Mouse (Mus musculus): ENCODE measurements around the gene Tada2b. TPM values are rescaled to one million over a fixed set of nuclear protein-coding genes. Genes with fewer than 3 reads are reported as not detected.

Gene Tada2b
- polyA plus RNA-seq, 1 experiment from 2014 or later = 1.0 TPM

DNA sequence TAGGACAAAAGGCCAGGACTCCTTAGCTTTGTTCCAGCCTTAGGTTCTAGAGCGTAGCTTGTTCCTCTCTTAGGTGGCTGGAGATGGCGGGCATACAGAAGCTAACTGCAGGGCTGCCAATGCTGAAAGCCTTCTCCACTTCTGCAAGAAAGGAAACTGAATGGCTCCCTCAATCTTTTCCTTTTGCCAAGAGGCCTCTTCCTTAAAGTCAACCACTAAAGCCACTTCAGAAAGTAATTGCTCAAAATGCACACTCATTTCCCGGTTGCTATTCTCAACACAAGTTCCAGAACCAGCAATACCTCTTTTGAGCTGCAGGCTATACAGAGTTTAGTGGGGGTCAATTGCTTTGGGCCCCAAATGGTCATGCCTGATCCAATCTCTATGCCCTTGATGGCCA, 6.6 kb downstream of the Tada2b start:
- no peaks in the 10 kb centered on the region for H3K27me3 ChIP-seq (ENCODE audit: control insufficient read depth, insufficient read depth, low read depth, low read length)
- H3K27ac ChIP-seq (ENCODE audit: low read length) = no peak overlapping the region
- H3K4me1 ChIP-seq (ENCODE audit: control insufficient read depth, low read depth, low read length) = peaks cover 26% of the 10 kb centered on the region
- 39% methylated on average over 3 of the region's 3 CpGs for WGBS (ENCODE audit: insufficient replicate concordance)
- peaks cover 10% of the 10 kb centered on the region for H3K36me3 ChIP-seq (ENCODE audit: control insufficient read depth, insufficient read depth)
- H3K9ac ChIP-seq (ENCODE audit: low read depth, low read length) = no peak overlapping the region
- H3K9me3 ChIP-seq (replicated peaks; ENCODE audit: control insufficient read depth, low read length) = no peaks in the 10 kb centered on the region
- no peak overlapping the region for H3K4me2 ChIP-seq (ENCODE audit: low read depth, low read length)
- ATAC-seq (ENCODE audit: low read depth) = no peak
- H3K4me3 ChIP-seq (ENCODE audit: low read depth, low read length) = no peak overlapping the region

DNA sequence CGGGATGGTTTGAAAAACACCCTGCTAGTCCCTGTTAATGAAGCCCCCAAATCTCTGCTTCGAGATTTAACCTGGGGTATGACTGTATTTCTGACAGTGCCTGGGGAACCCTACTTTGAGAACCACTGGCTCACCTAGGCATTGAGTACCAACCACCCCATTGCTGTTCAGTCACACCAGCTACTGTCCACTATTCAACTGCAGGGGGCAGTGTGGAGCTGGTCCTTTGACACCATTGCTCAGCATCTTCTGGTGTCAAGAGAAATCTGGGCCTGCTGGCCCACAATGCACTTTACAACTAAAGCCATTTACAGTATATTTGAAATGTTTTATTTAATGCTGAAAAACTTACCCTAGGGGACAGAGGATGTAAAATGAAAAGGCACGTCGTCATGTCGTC, 9.8 kb downstream of the Tada2b start:
- no peak overlapping the region for H3K4me2 ChIP-seq (ENCODE audit: low read depth, low read length)
- peak; percentile 48; the same call in 1 of the 2 replicates for ATAC-seq (ENCODE audit: low read depth)
- peaks cover 10% of the 10 kb centered on the region for H3K4me1 ChIP-seq (ENCODE audit: control insufficient read depth, low read depth, low read length)
- WGBS (ENCODE audit: insufficient replicate concordance) = 81% methylated on average over 5 of the region's 5 CpGs
- no peaks in the 10 kb centered on the region for H3K27me3 ChIP-seq (ENCODE audit: control insufficient read depth, insufficient read depth, low read depth, low read length)
- no peaks in the 10 kb centered on the region for H3K9me3 ChIP-seq (replicated peaks; ENCODE audit: control insufficient read depth, low read length)
- H3K36me3 ChIP-seq (ENCODE audit: control insufficient read depth, insufficient read depth) = peaks cover 39% of the 10 kb centered on the region
- H3K4me3 ChIP-seq (ENCODE audit: low read depth, low read length) = no peak overlapping the region
- no peak overlapping the region for H3K27ac ChIP-seq (ENCODE audit: low read length)
- H3K9ac ChIP-seq (ENCODE audit: low read depth, low read length) = no peak overlapping the region

DNA sequence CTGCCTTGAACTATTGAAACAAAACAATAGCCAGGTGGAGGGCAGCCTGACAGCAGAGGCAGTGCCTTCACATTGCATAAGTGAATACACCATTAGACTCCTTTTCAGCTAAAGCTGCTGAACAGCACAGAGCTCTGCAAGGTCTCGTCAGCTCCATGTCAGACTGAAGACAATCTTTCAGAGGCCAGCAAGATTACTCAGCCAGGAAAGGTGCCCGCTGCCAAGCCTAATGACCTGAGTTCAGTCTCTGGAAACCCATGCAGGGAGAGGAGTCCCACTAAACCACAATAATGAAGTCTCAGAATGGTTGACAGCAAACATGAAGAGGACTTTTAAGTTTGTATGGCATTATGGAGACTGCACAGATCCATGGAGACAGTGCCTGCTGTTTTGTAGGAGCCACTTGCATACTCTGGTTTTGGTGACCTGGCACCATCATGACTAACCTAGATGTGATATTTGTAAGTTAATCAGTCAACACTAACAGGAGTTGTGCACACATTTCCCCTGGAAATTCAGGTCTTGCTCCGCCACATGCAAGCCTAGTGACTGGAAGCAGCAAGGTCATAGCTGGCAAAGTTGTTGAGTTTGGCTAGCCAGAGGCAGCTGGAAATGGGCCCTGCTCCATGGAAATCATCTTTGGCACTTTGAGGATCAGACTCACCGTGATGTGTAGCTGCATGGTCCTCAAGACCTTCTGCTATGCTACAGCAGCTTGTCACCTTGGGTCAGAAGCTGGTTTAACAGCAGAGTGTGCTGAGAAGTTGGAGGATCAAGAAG, 11.0 kb downstream of the Tada2b start:
- 78% methylated on average over 4 of the region's 4 CpGs for WGBS (ENCODE audit: insufficient replicate concordance)
- H3K36me3 ChIP-seq (ENCODE audit: control insufficient read depth, insufficient read depth) = peaks cover 40% of the 10 kb centered on the region

DNA sequence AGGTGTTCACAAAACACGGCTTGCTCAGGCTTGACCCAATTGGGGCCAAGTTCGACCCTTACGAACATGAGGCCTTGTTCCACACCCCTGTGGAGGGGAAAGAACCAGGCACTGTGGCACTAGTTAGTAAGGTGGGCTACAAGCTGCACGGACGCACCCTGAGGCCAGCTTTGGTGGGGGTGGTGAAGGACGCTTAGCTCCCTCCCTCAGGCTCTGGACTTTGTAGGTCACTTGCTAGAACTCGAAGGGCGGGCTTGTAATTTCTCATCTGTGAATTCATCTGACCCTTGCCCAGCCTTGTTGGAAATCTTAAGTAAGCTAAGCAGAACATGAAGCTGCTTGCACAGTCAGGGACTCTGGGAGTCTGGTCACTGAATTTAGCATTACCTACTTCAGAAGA, 12.9 kb downstream of the Tada2b start:
- H3K36me3 ChIP-seq (ENCODE audit: control insufficient read depth, insufficient read depth) = peaks cover 40% of the 10 kb centered on the region
- no peak overlapping the region for H3K4me3 ChIP-seq (ENCODE audit: low read depth, low read length)
- 84% methylated on average over 8 of the region's 8 CpGs for WGBS (ENCODE audit: insufficient replicate concordance)
- H3K4me1 ChIP-seq (ENCODE audit: control insufficient read depth, low read depth, low read length) = peaks cover 6% of the 10 kb centered on the region
- H3K27ac ChIP-seq (ENCODE audit: low read length) = no peak overlapping the region
- no peak overlapping the region for H3K9ac ChIP-seq (ENCODE audit: low read depth, low read length)
- no peak overlapping the region for H3K4me2 ChIP-seq (ENCODE audit: low read depth, low read length)
- no peaks in the 10 kb centered on the region for H3K9me3 ChIP-seq (replicated peaks; ENCODE audit: control insufficient read depth, low read length)
- ATAC-seq (ENCODE audit: low read depth) = no peak
- H3K27me3 ChIP-seq (ENCODE audit: control insufficient read depth, insufficient read depth, low read depth, low read length) = no peaks in the 10 kb centered on the region

More for the DNA sequence above, 11.0 kb downstream of the Tada2b start:
- H3K4me1 ChIP-seq (ENCODE audit: control insufficient read depth, low read depth, low read length) = peaks cover 3% of the 10 kb centered on the region; the same call in 1 of the 2 replicates
- H3K4me3 ChIP-seq (ENCODE audit: low read depth, low read length) = no peak overlapping the region
- H3K27me3 ChIP-seq (ENCODE audit: control insufficient read depth, insufficient read depth, low read depth, low read length) = no peaks in the 10 kb centered on the region
- no peak for ATAC-seq (ENCODE audit: low read depth)
- no peak overlapping the region for H3K9ac ChIP-seq (ENCODE audit: low read depth, low read length)
- no peak overlapping the region for H3K4me2 ChIP-seq (ENCODE audit: low read depth, low read length)
- H3K27ac ChIP-seq (ENCODE audit: low read length) = no peak overlapping the region
- no peaks in the 10 kb centered on the region for H3K9me3 ChIP-seq (replicated peaks; ENCODE audit: control insufficient read depth, low read length)

DNA sequence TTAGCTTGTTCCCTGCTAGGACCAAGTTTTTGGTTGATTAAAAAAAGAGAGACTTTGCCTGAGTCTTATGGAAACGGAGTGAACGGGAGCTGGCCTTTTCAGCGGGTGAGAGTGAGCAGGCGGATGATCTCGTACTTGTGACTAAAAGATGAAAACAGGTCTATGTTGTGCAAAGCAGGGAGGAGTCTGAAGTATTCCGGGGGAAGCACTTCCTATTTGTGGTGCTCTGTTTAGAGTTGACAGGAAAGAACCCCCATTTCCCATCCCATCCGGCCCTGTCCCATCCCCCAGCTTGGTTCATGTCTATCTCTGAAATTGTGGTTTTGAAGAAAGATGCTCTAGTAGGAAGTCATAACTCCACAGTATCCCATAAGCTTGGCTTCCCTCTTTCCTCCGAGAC, 18.2 kb downstream of the Tada2b start:
- H3K36me3 ChIP-seq (ENCODE audit: control insufficient read depth, insufficient read depth) = peaks cover 14% of the 10 kb centered on the region
- H3K9ac ChIP-seq (ENCODE audit: low read depth, low read length) = peak overlapping the region; percentile 90
- H3K4me3 ChIP-seq (ENCODE audit: low read depth, low read length) = peak overlapping the region; percentile 94
- H3K4me1 ChIP-seq (ENCODE audit: control insufficient read depth, low read depth, low read length) = peaks cover 23% of the 10 kb centered on the region
- ATAC-seq (ENCODE audit: low read depth) = no peak
- peak overlapping the region; percentile 83 for H3K27ac ChIP-seq (ENCODE audit: low read length)
- no peaks in the 10 kb centered on the region for H3K9me3 ChIP-seq (replicated peaks; ENCODE audit: control insufficient read depth, low read length)
- no peaks in the 10 kb centered on the region for H3K27me3 ChIP-seq (ENCODE audit: control insufficient read depth, insufficient read depth, low read depth, low read length)
- WGBS (ENCODE audit: insufficient replicate concordance) = 3% methylated on average over 8 of the region's 8 CpGs
- H3K4me2 ChIP-seq (ENCODE audit: low read depth, low read length) = peak overlapping the region; percentile 97

DNA sequence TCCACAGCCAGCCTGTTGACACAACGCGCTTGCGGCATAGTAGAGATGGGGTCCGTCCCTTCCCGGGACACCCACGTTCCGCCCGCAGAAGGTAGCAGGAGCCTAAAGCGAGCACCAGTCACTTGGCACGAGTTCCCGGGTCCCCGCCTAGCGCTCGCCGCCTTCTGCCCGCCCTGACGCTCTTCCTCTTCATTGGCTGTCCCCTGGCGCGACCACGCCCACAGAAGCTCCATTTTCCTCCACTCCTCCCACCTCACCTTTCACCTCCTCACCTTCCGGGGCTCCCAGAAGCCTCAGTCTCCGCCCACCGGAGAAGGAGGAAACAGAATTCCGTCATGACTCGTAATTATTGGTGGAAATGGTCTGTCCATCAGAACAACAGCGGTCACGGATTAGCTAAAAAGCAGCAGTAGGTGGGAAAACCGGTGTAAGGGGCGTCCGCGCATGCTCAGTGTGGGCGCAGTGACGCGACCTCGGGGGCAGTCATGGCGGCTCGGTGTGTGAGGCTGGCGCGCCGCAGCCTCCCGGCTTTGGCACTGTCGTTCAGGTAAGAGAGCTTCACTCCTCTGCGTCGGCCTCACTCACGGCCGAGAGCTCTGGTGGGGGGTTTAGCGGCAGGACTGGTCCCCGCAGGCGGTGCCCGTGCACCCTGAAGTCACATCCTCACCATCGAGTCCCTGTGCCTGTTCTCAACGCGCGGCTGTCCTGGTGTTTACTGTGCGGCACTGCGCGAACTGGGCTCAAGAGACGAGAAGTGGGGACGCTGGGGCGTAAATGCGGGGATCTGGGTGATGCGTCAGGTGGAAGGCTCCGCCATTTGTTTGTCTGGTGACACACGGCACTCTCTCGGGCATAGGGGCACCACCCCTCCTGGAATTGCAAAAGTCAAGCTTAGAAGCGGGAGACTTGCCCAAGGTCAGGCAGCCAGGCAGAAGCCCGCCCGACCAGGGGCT, 19.1 kb downstream of the Tada2b start, which contains the start of gene Grpel1:
Grpel1 (plus strand) TSS at position 290 of the 953 bp plus-strand sequence.
- Histone ChIP-seq H3K27ac (ENCODE audit: low read length) (peak within 1 kb of the TSS; percentile 83), H3K4me1 (ENCODE audit: control insufficient read depth, low read depth, low read length) (peaks cover 23% of the 10 kb centered on the region), H3K27me3 (ENCODE audit: control insufficient read depth, insufficient read depth, low read depth, low read length) (no peaks in the 10 kb centered on the region), H3K9ac (ENCODE audit: low read depth, low read length) (peak within 1 kb of the TSS; percentile 90), H3K4me3 (ENCODE audit: low read depth, low read length) (peak within 1 kb of the TSS; percentile 94), H3K36me3 (ENCODE audit: control insufficient read depth, insufficient read depth) (peaks cover 8% of the 10 kb centered on the region), H3K4me2 (ENCODE audit: low read depth, low read length) (peak within 1 kb of the TSS; percentile 97), H3K9me3 (replicated peaks; ENCODE audit: control insufficient read depth, low read length) (no peaks in the 10 kb centered on the region)
- ATAC-seq (ENCODE audit: low read depth) = peak; percentile 96
- WGBS (ENCODE audit: insufficient replicate concordance) = under 1% methylated on average over 68 of the region's 68 CpGs

DNA sequence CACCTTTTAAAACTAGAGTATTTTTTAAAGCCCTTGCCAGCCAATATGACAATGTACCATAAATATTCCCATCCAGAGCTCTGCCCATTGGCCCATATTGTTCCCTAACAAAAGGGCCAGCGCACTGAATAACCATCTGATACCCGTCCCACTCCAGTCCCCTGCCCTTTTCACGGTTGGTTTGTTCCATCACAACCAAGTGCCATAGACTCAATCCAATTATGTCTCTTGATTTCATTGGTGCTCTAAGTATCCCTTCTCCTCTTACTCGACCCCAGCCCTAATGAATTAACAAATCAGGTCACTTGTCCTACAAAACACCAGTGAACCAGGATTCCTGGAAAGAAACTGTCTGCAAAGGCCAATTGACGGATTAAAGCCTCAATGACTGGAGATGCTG, 20.7 kb downstream of the Tada2b start:
- no peak for ATAC-seq (ENCODE audit: low read depth)
- no peaks in the 10 kb centered on the region for H3K27me3 ChIP-seq (ENCODE audit: control insufficient read depth, insufficient read depth, low read depth, low read length)
- H3K9ac ChIP-seq (ENCODE audit: low read depth, low read length) = no peak overlapping the region
- H3K36me3 ChIP-seq (ENCODE audit: control insufficient read depth, insufficient read depth) = no peaks in the 10 kb centered on the region
- no peaks in the 10 kb centered on the region for H3K9me3 ChIP-seq (replicated peaks; ENCODE audit: control insufficient read depth, low read length)
- peaks cover 23% of the 10 kb centered on the region for H3K4me1 ChIP-seq (ENCODE audit: control insufficient read depth, low read depth, low read length)
- H3K27ac ChIP-seq (ENCODE audit: low read length) = no peak overlapping the region
- WGBS (ENCODE audit: insufficient replicate concordance) = 64% methylated on average over 5 of the region's 5 CpGs
- no peak overlapping the region for H3K4me2 ChIP-seq (ENCODE audit: low read depth, low read length)
- no peak overlapping the region for H3K4me3 ChIP-seq (ENCODE audit: low read depth, low read length)

DNA sequence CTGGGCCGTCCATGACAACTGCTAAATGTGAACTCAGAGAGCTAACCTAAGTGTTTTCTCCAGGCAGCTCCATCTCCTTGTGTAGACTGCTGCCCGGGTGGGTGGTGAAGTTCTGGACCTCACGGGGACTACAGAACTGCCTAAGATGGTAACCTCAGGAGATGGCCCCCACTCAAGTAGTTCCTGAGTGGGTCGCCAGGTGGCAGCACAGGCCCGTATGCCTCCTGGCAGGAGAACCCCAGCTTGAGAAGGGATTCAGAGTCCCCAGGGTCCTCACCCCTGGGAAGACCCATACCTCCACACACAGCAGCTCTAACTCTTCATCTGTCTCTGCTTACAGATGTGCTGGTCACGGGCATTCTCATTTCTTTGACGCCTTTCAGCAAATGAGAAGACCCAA, 21.3 kb downstream of the Tada2b start:
- Histone ChIP-seq H3K4me2 (ENCODE audit: low read depth, low read length) (no peak overlapping the region), H3K4me1 (ENCODE audit: control insufficient read depth, low read depth, low read length) (peaks cover 21% of the 10 kb centered on the region), H3K9me3 (replicated peaks; ENCODE audit: control insufficient read depth, low read length) (no peaks in the 10 kb centered on the region), H3K36me3 (ENCODE audit: control insufficient read depth, insufficient read depth) (no peaks in the 10 kb centered on the region), H3K9ac (ENCODE audit: low read depth, low read length) (no peak overlapping the region), H3K4me3 (ENCODE audit: low read depth, low read length) (no peak overlapping the region), H3K27ac (ENCODE audit: low read length) (no peak overlapping the region), H3K27me3 (ENCODE audit: control insufficient read depth, insufficient read depth, low read depth, low read length) (no peaks in the 10 kb centered on the region)
- WGBS (ENCODE audit: insufficient replicate concordance) = 10% methylated on average over 7 of the region's 7 CpGs
- no peak for ATAC-seq (ENCODE audit: low read depth)

Data from liver, embryonic 16.5 days (tissue).